Mouse (Mus musculus) MEL (cell line): ENCODE measurements around the gene Mettl3. TPM values are rescaled to one million over a fixed set of nuclear protein-coding genes. Genes with fewer than 3 reads are reported as not detected.
A peak's percentile ranks its signal among the peaks of the same experiment; 100 is the strongest.
"Not testable (repeated sequence)": the region's sequence is repeated elsewhere in the genome, so short reads cannot be mapped to it uniquely, and the experiment has no call there.

ENCODE experiments used
- DNase-seq: peaks from one replicate; pipeline ENCODE4 v3.0.0; 2011; ENCODE audit warnings: low read depth, low spot score
- H3K27ac ChIP-seq: 2 replicates; pipeline ENCODE4 v1.5.1; 2012; ENCODE audit warnings: low read depth, mild to moderate bottlenecking, control low read depth, low read length, moderate library complexity; ENCODE audit not compliant: control insufficient read depth
- H3K27me3 ChIP-seq, 2 experiments: fragments of 150-350 bp in 1 of 2; sonication (generic) in 1 of 2; 2 replicates each; pipeline ENCODE4 v1.6.1; 2012; ENCODE audit warnings: low read length in 2 of 2, mild to moderate bottlenecking in 2 of 2, improper control_type of control experiment in 1 of 2, moderate library complexity in 1 of 2; ENCODE audit not compliant: insufficient read depth in 2 of 2, control insufficient read depth in 1 of 2
- H3K36me3 ChIP-seq, 2 experiments: 2 replicates each; pipeline ENCODE4 v1.6.1; 2012 to 2014; ENCODE audit warnings: low read length in 2 of 2, improper control_type of control experiment in 1 of 2, inconsistent platforms in 1 of 2, mild to moderate bottlenecking in 1 of 2; ENCODE audit not compliant: insufficient read depth in 2 of 2, control insufficient read depth in 1 of 2
- H3K4me1 ChIP-seq, 2 experiments: fragments of 150-350 bp in 1 of 2; sonication (generic) in 1 of 2; 2 replicates each; pipeline ENCODE4 v1.6.1; 2012; ENCODE audit warnings: low read length in 2 of 2, improper control_type of control experiment in 1 of 2, mild to moderate bottlenecking in 1 of 2; ENCODE audit not compliant: insufficient read depth in 2 of 2, control insufficient read depth in 1 of 2
- H3K4me3 ChIP-seq, 2 experiments: fragments of 150-350 bp in 1 of 2; sonication (generic) in 1 of 2; 2 replicates each; pipeline ENCODE4 v1.5.1; 2012; ENCODE audit warnings: low read depth in 2 of 2, low read length in 2 of 2, mild to moderate bottlenecking in 2 of 2, moderate library complexity in 2 of 2, control low read depth in 1 of 2, improper control_type of control experiment in 1 of 2; ENCODE audit not compliant: control insufficient read depth in 1 of 2, insufficient read depth in 1 of 2
- H3K79me2 ChIP-seq: 2 replicates; pipeline ENCODE4 v1.6.1; 2012; ENCODE audit warnings: mild to moderate bottlenecking, low read length, moderate library complexity; ENCODE audit not compliant: control insufficient read depth, poor library complexity, insufficient read depth
- H3K9ac ChIP-seq: 2 replicates; pipeline ENCODE4 v1.6.1; 2012; ENCODE audit warnings: low read depth, mild to moderate bottlenecking, control low read depth, low read length, moderate library complexity; ENCODE audit not compliant: control insufficient read depth, poor library complexity, severe bottlenecking
- H3K9me3 ChIP-seq: fragments of 150-350 bp; sonication (generic); replicated peaks from 2 replicates; pipeline ENCODE4 v1.6.1; 2012; ENCODE audit warnings: mild to moderate bottlenecking, low read length, improper control_type of control experiment, moderate library complexity; ENCODE audit not compliant: insufficient read depth
- CHD1 ChIP-seq: IDR thresholded peaks from 2 replicates; pipeline ENCODE4 v1.6.1; 2012; ENCODE audit warnings: low read depth, mild to moderate bottlenecking, inconsistent platforms, low read length, improper control_type of control experiment
- CTCF ChIP-seq, 3 experiments: IDR thresholded peaks in 2 of 3; conservative IDR thresholded peaks in 1 of 3; 2 replicates each; pipeline ENCODE4 v1.5.1; 2011 to 2012; ENCODE audit warnings: low read length in 3 of 3, low read depth in 2 of 3, mild to moderate bottlenecking in 2 of 3, improper control_type of control experiment in 1 of 3, inconsistent platforms in 1 of 3, mixed read lengths in 1 of 3, moderate library complexity in 1 of 3; ENCODE audit not compliant: control insufficient read depth in 1 of 3, insufficient read depth in 1 of 3, poor library complexity in 1 of 3, severe bottlenecking in 1 of 3
- EP300 ChIP-seq, 2 experiments: IDR thresholded peaks; 2 replicates each; pipeline ENCODE4 v1.6.1; 2011; ENCODE audit warnings: improper control_type of control experiment in 2 of 2, low read length in 2 of 2, low read depth in 1 of 2, mild to moderate bottlenecking in 1 of 2
- GABPA ChIP-seq: IDR thresholded peaks from 2 replicates; pipeline ENCODE4 v1.6.1; 2012; ENCODE audit warnings: low read depth, mild to moderate bottlenecking, inconsistent platforms, low read length, improper control_type of control experiment, moderate library complexity
- HCFC1 ChIP-seq: IDR thresholded peaks from 2 replicates; pipeline ENCODE4 v1.6.1; 2012; ENCODE audit warnings: low read depth, mild to moderate bottlenecking, inconsistent platforms, low read length, improper control_type of control experiment, moderate library complexity
- MAZ ChIP-seq: IDR thresholded peaks from 2 replicates; pipeline ENCODE4 v1.6.1; 2012; ENCODE audit warnings: low read depth, mild to moderate bottlenecking, inconsistent platforms, low read length, improper control_type of control experiment
- MEF2A ChIP-seq: IDR thresholded peaks from 2 replicates; pipeline ENCODE4 v1.6.1; 2014; ENCODE audit warnings: low read depth, mild to moderate bottlenecking, inconsistent platforms, low read length, improper control_type of control experiment; ENCODE audit not compliant: poor library complexity, insufficient replicate concordance, severe bottlenecking; ENCODE audit errors: extremely low read depth
- MXI1 ChIP-seq: IDR thresholded peaks from 2 replicates; pipeline ENCODE4 v1.6.1; 2011; ENCODE audit warnings: mild to moderate bottlenecking, low read depth, low read length, improper control_type of control experiment
- POLR2AphosphoS2 ChIP-seq: IDR thresholded peaks from 2 replicates; pipeline ENCODE4 v1.6.1; 2011; ENCODE audit warnings: low read length, improper control_type of control experiment
- RAD21 ChIP-seq: IDR thresholded peaks from 2 replicates; pipeline ENCODE4 v1.6.1; 2011; ENCODE audit warnings: mild to moderate bottlenecking, low read depth, low read length, improper control_type of control experiment
- RCOR1 ChIP-seq: IDR thresholded peaks from 2 replicates; pipeline ENCODE4 v1.6.1; 2012; ENCODE audit warnings: low read depth, mild to moderate bottlenecking, inconsistent platforms, low read length, improper control_type of control experiment
- SMC3 ChIP-seq: IDR thresholded peaks from 2 replicates; pipeline ENCODE4 v1.6.1; 2011; ENCODE audit warnings: low read depth, low read length, improper control_type of control experiment
- TBP ChIP-seq: IDR thresholded peaks from 2 replicates; pipeline ENCODE4 v1.8.0; 2011; ENCODE audit warnings: low read depth, low read length, improper control_type of control experiment
- USF2 ChIP-seq, 2 experiments: IDR thresholded peaks; 2 replicates each; pipeline ENCODE4 v1.6.1; 2011 to 2012; ENCODE audit warnings: improper control_type of control experiment in 2 of 2, low read length in 2 of 2, borderline replicate concordance in 1 of 2, inconsistent platforms in 1 of 2, low read depth in 1 of 2, mild to moderate bottlenecking in 1 of 2; ENCODE audit not compliant: insufficient read depth in 1 of 2
- ZKSCAN1 ChIP-seq: IDR thresholded peaks from 2 replicates; pipeline ENCODE4 v1.6.1; 2012; ENCODE audit warnings: low read depth, mild to moderate bottlenecking, inconsistent platforms, low read length, improper control_type of control experiment, moderate library complexity
- ZNF384 ChIP-seq: IDR thresholded peaks from 2 replicates; pipeline ENCODE4 v1.6.1; 2012; ENCODE audit warnings: low read depth, mild to moderate bottlenecking, inconsistent platforms, low read length, improper control_type of control experiment
- polyA plus RNA-seq, 2 experiments: library from polyadenylated mRNA; stranded (reverse) in 1 of 2; unstranded in 1 of 2; fragments of >175 nt in 1 of 2; fragments of >200 nt in 1 of 2; gene quantifications; 2 replicates each; pipeline versions ENCODE4 v1.2.1 to v1.2.4; 2012; ENCODE audit warnings: low replicate concordance in 2 of 2, low read depth in 1 of 2; ENCODE audit not compliant: insufficient read length in 2 of 2, insufficient read depth in 1 of 2, missing spikeins in 1 of 2
- total RNA-seq: library from RNA; depleted of rRNA; stranded (reverse); fragments of 300-350 nt; gene quantifications from 2 replicates; pipeline ENCODE4 v1.2.3, GENCODE M21; 2012

The Mettl3 gene
- total and polyA plus RNA-seq, 3 experiments = 49.8 to 50.7 TPM; not detected in 1

GRCm38 (mm10) chr14:52303517-52303916 lies 1.4 kb downstream of the Mettl3 start:
- not testable (repeated sequence) for H3K27ac ChIP-seq, H3K9me3 ChIP-seq, DNase-seq, H3K27me3 ChIP-seq, H3K9ac ChIP-seq
- H3K79me2 ChIP-seq = peaks cover 14% of the 10 kb centered on the region
- H3K4me1 ChIP-seq = peaks cover 9 to 13% of the 10 kb centered on the region in 2 experiments
- peak overlapping the region in 1 of 2 experiments; percentile 95; a peak in 2 of 4 replicates for H3K4me3 ChIP-seq
- H3K36me3 ChIP-seq = peaks cover 10 to 24% of the 10 kb centered on the region in 2 experiments
- TF ChIP-seq ZNF384 (0 out of 2 replicates have a peak, but pooled peaks have one; percentile 19), TBP (peak; percentile 93), CTCF (IDR thresholded peaks at IDR 0.05 in 2 of 3, conservative IDR thresholded peaks at IDR 0.05 in 1 of 3; ENCODE audit: control insufficient read depth in 1 of 3, insufficient read depth in 1 of 3, low read depth in 2 of 3, low read length in 3 of 3, poor library complexity in 1 of 3, severe bottlenecking in 1 of 3) (peak in 1 of 3 experiments; percentile 1; a peak in 1 of 6 replicates), MXI1 (peak; percentile 27; the same call in 1 of the 2 replicates)

GRCm38 (mm10) chr14:52295558-52296264 lies 9.2 kb downstream of the Mettl3 start:
- no peaks in the 10 kb centered on the region; the same call in 1 of the 2 replicates for H3K79me2 ChIP-seq
- no peak overlapping the region for H3K9ac ChIP-seq
- no peak overlapping the region for H3K27ac ChIP-seq
- H3K4me3 ChIP-seq = no peak overlapping the region
- no peaks in the 10 kb centered on the region for H3K9me3 ChIP-seq
- TF ChIP-seq SMC3 (peak; percentile 55), CTCF (IDR thresholded peaks at IDR 0.05 in 2 of 3, conservative IDR thresholded peaks at IDR 0.05 in 1 of 3; ENCODE audit: control insufficient read depth in 1 of 3, insufficient read depth in 1 of 3, low read depth in 2 of 3, low read length in 3 of 3, poor library complexity in 1 of 3, severe bottlenecking in 1 of 3) (peak; percentile 9 to 62 (median 54); a peak in 4 of 6 replicates), POLR2AphosphoS2 (no peak), MAZ (no peak), RAD21 (peak; percentile 23)
- no peaks in the 10 kb centered on the region for H3K4me1 ChIP-seq
- peaks cover 0 to 23% of the 10 kb centered on the region in 2 experiments; a peak in 2 of 4 replicates for H3K36me3 ChIP-seq
- peak; percentile 61 for DNase-seq
- no peaks in the 10 kb centered on the region for H3K27me3 ChIP-seq

GRCm38 (mm10) chr14:52284191-52284590 lies 20.7 kb downstream of the Mettl3 start:
- no peak for DNase-seq
- peaks cover 31% of the 10 kb centered on the region for H3K79me2 ChIP-seq
- H3K4me1 ChIP-seq = no peaks in the 10 kb centered on the region; a peak in 1 of 4 replicates
- H3K36me3 ChIP-seq = peaks cover 9 to 11% of the 10 kb centered on the region in 2 experiments
- no peaks in the 10 kb centered on the region for H3K9me3 ChIP-seq
- no peak overlapping the region for H3K27ac ChIP-seq
- no peak for TF ChIP-seq CHD1
- no peak for TF ChIP-seq GABPA
- TF ChIP-seq RAD21 = no peak
- TF ChIP-seq ZKSCAN1 = no peak
- no peak for TF ChIP-seq ZNF384
- no peak for TF ChIP-seq USF2 (IDR thresholded peaks at IDR 0.05; ENCODE audit: borderline replicate concordance in 1 of 2, insufficient read depth in 1 of 2, low read depth in 1 of 2, low read length in 2 of 2)
- no peak for TF ChIP-seq MEF2A
- no peak for TF ChIP-seq RCOR1
- TF ChIP-seq EP300 (IDR thresholded peaks at IDR 0.05; ENCODE audit: low read depth in 1 of 2, low read length in 2 of 2) = no peak
- TF ChIP-seq TBP = no peak
- TF ChIP-seq HCFC1 = no peak
- no peak overlapping the region for H3K4me3 ChIP-seq
- no peak overlapping the region for H3K9ac ChIP-seq
- no peaks in the 10 kb centered on the region for H3K27me3 ChIP-seq
